Mouse (Mus musculus): ENCODE data around the gene Gm49366. TPM values are rescaled to one million over a fixed set of nuclear protein-coding genes. Genes with fewer than 3 reads are reported as not detected.
"Not testable (repeated sequence)": the region's sequence is repeated elsewhere in the genome, so short reads cannot be mapped to it uniquely, and the experiment has no call there.

Gene Gm49366
- polyA plus RNA-seq, 1 experiment from 2014 or later: not detected

- WGBS: 75% methylated on average over 5 of the region's 5 CpGs
- H3K4me1 ChIP-seq (ENCODE audit: control insufficient read depth, insufficient read depth, low read length): no peaks in the 10 kb centered on the region
- no peak overlapping the region for H3K4me3 ChIP-seq (ENCODE audit: low read length)
- H3K27me3 ChIP-seq (ENCODE audit: control insufficient read depth, insufficient read depth, low read length): no peaks in the 10 kb centered on the region
- no peak overlapping the region for H3K9ac ChIP-seq (ENCODE audit: low read depth, low read length)
- no peak for ATAC-seq (ENCODE audit: low FRiP score, low TSS enrichment)
- H3K36me3 ChIP-seq (ENCODE audit: control insufficient read depth, insufficient read depth, low read length): no peaks in the 10 kb centered on the region
- no peaks in the 10 kb centered on the region for H3K9me3 ChIP-seq (ENCODE audit: control insufficient read depth, low read length)
- H3K27ac ChIP-seq (ENCODE audit: low read depth, low read length): no peak overlapping the region
- no peak overlapping the region for H3K4me2 ChIP-seq (replicated peaks; ENCODE audit: low read depth, low read length)
These were observed 24.5 kb downstream of the Gm49366 start for GRCm38 (mm10) chr12:84063228-84063627.

GRCm38 (mm10) chr12:84063833-84064232 is 25.1 kb downstream of the Gm49366 start:
- H3K9me3 ChIP-seq (ENCODE audit: control insufficient read depth, low read length): no peaks in the 10 kb centered on the region
- peaks cover 3% of the 10 kb centered on the region; the same call in 1 of the 2 replicates for H3K27me3 ChIP-seq (ENCODE audit: control insufficient read depth, insufficient read depth, low read length)
- ATAC-seq (ENCODE audit: low FRiP score, low TSS enrichment): no peak
- H3K27ac ChIP-seq (ENCODE audit: low read depth, low read length): no peak overlapping the region
- 88% methylated on average over 2 of the region's 2 CpGs for WGBS
- no peak overlapping the region for H3K4me2 ChIP-seq (replicated peaks; ENCODE audit: low read depth, low read length)
- no peaks in the 10 kb centered on the region for H3K4me1 ChIP-seq (ENCODE audit: control insufficient read depth, insufficient read depth, low read length)
- H3K4me3 ChIP-seq (ENCODE audit: low read length): no peak overlapping the region
- no peaks in the 10 kb centered on the region for H3K36me3 ChIP-seq (ENCODE audit: control insufficient read depth, insufficient read depth, low read length)
- H3K9ac ChIP-seq (ENCODE audit: low read depth, low read length): no peak overlapping the region

GRCm38 (mm10) chr12:84064621-84065020 is 25.9 kb downstream of the Gm49366 start:
- Histone ChIP-seq H3K9me3 (ENCODE audit: control insufficient read depth, low read length) (no peaks in the 10 kb centered on the region), H3K4me1 (ENCODE audit: control insufficient read depth, insufficient read depth, low read length) (no peaks in the 10 kb centered on the region), H3K36me3 (ENCODE audit: control insufficient read depth, insufficient read depth, low read length) (no peaks in the 10 kb centered on the region), H3K4me2 (replicated peaks; ENCODE audit: low read depth, low read length) (no peak overlapping the region), H3K27ac (ENCODE audit: low read depth, low read length) (no peak overlapping the region), H3K9ac (ENCODE audit: low read depth, low read length) (no peak overlapping the region), H3K4me3 (ENCODE audit: low read length) (no peak overlapping the region), H3K27me3 (ENCODE audit: control insufficient read depth, insufficient read depth, low read length) (peaks cover 9% of the 10 kb centered on the region; the same call in 1 of the 2 replicates)
- 78% methylated on average over 8 of the region's 8 CpGs for WGBS
- no peak for ATAC-seq (ENCODE audit: low FRiP score, low TSS enrichment)

GRCm38 (mm10) chr12:84067752-84068151 is 29.0 kb downstream of the Gm49366 start:
- H3K36me3 ChIP-seq (ENCODE audit: control insufficient read depth, insufficient read depth, low read length): no peaks in the 10 kb centered on the region
- H3K27ac ChIP-seq (ENCODE audit: low read depth, low read length): no peak overlapping the region
- no peak for ATAC-seq (ENCODE audit: low FRiP score, low TSS enrichment)
- no peak overlapping the region for H3K9ac ChIP-seq (ENCODE audit: low read depth, low read length)
- H3K4me2 ChIP-seq (replicated peaks; ENCODE audit: low read depth, low read length): no peak overlapping the region
- no peaks in the 10 kb centered on the region for H3K9me3 ChIP-seq (ENCODE audit: control insufficient read depth, low read length)
- H3K4me3 ChIP-seq (ENCODE audit: low read length): no peak overlapping the region
- WGBS: 85% methylated on average over 4 of the region's 4 CpGs
- peaks cover 9% of the 10 kb centered on the region; the same call in 1 of the 2 replicates for H3K27me3 ChIP-seq (ENCODE audit: control insufficient read depth, insufficient read depth, low read length)
- H3K4me1 ChIP-seq (ENCODE audit: control insufficient read depth, insufficient read depth, low read length): no peaks in the 10 kb centered on the region

- no peak overlapping the region for H3K4me2 ChIP-seq (replicated peaks; ENCODE audit: low read depth, low read length)
- H3K9ac ChIP-seq (ENCODE audit: low read depth, low read length): no peak overlapping the region
- peaks cover 9% of the 10 kb centered on the region; the same call in 1 of the 2 replicates for H3K27me3 ChIP-seq (ENCODE audit: control insufficient read depth, insufficient read depth, low read length)
- no peaks in the 10 kb centered on the region for H3K9me3 ChIP-seq (ENCODE audit: control insufficient read depth, low read length)
- no peaks in the 10 kb centered on the region for H3K4me1 ChIP-seq (ENCODE audit: control insufficient read depth, insufficient read depth, low read length)
- ATAC-seq (ENCODE audit: low FRiP score, low TSS enrichment): no peak
- H3K4me3 ChIP-seq (ENCODE audit: low read length): no peak overlapping the region
- no peak overlapping the region for H3K27ac ChIP-seq (ENCODE audit: low read depth, low read length)
- 66% methylated on average over 8 of the region's 8 CpGs for WGBS
- no peaks in the 10 kb centered on the region for H3K36me3 ChIP-seq (ENCODE audit: control insufficient read depth, insufficient read depth, low read length)
These were observed 29.6 kb downstream of the Gm49366 start for GRCm38 (mm10) chr12:84068296-84068695.

- Histone ChIP-seq H3K27ac (ENCODE audit: low read depth, low read length) (no peak within 1 kb of the TSS), H3K36me3 (ENCODE audit: control insufficient read depth, insufficient read depth, low read length) (no peaks in the 10 kb centered on the region), H3K4me2 (replicated peaks; ENCODE audit: low read depth, low read length) (peak within 1 kb of the TSS; percentile 62), H3K27me3 (ENCODE audit: control insufficient read depth, insufficient read depth, low read length) (peaks cover 9% of the 10 kb centered on the region; the same call in 1 of the 2 replicates), H3K9me3 (ENCODE audit: control insufficient read depth, low read length) (no peaks in the 10 kb centered on the region), H3K4me1 (ENCODE audit: control insufficient read depth, insufficient read depth, low read length) (no peaks in the 10 kb centered on the region), H3K4me3 (ENCODE audit: low read length) (peak within 1 kb of the TSS; percentile 35), H3K9ac (ENCODE audit: low read depth, low read length) (peak within 1 kb of the TSS; percentile 51; the same call in 1 of the 2 replicates)
- ATAC-seq (ENCODE audit: low FRiP score, low TSS enrichment): no peak
- 32% methylated on average over 9 of the region's 9 CpGs for WGBS
These were observed 30.3 kb downstream of the Gm49366 start, which contains the start of gene Acot5 for GRCm38 (mm10) chr12:84068986-84069385. Acot5 (plus strand) TSS chr12:84069325.

- H3K27ac ChIP-seq (ENCODE audit: low read depth, low read length); H3K9me3 ChIP-seq (ENCODE audit: control insufficient read depth, low read length); ATAC-seq (ENCODE audit: low FRiP score, low TSS enrichment); H3K27me3 ChIP-seq (ENCODE audit: control insufficient read depth, insufficient read depth, low read length); H3K36me3 ChIP-seq (ENCODE audit: control insufficient read depth, insufficient read depth, low read length); H3K4me1 ChIP-seq (ENCODE audit: control insufficient read depth, insufficient read depth, low read length): not testable (repeated sequence)
- 1% methylated on average over 28 of the region's 52 CpGs for WGBS
- Histone ChIP-seq H3K9ac (ENCODE audit: low read depth, low read length) (peak overlapping the region; percentile 51; the same call in 1 of the 2 replicates), H3K4me3 (ENCODE audit: low read length) (peak overlapping the region; percentile 35), H3K4me2 (replicated peaks; ENCODE audit: low read depth, low read length) (peak overlapping the region; percentile 62)
These were observed 30.8 kb downstream of the Gm49366 start for GRCm38 (mm10) chr12:84069582-84069981.

- no peaks in the 10 kb centered on the region for H3K36me3 ChIP-seq (ENCODE audit: control insufficient read depth, insufficient read depth, low read length)
- no peak overlapping the region for H3K9ac ChIP-seq (ENCODE audit: low read depth, low read length)
- H3K27me3 ChIP-seq (ENCODE audit: control insufficient read depth, insufficient read depth, low read length): peaks cover 9% of the 10 kb centered on the region; the same call in 1 of the 2 replicates
- ATAC-seq (ENCODE audit: low FRiP score, low TSS enrichment): no peak
- no peak overlapping the region for H3K4me3 ChIP-seq (ENCODE audit: low read length)
- H3K4me1 ChIP-seq (ENCODE audit: control insufficient read depth, insufficient read depth, low read length): no peaks in the 10 kb centered on the region
- 76% methylated on average over 2 of the region's 2 CpGs for WGBS
- no peak overlapping the region for H3K27ac ChIP-seq (ENCODE audit: low read depth, low read length)
- H3K9me3 ChIP-seq (ENCODE audit: control insufficient read depth, low read length): no peaks in the 10 kb centered on the region
- no peak overlapping the region for H3K4me2 ChIP-seq (replicated peaks; ENCODE audit: low read depth, low read length)
These were observed 33.0 kb downstream of the Gm49366 start for GRCm38 (mm10) chr12:84071696-84072095.

GRCm38 (mm10) chr12:84077371-84077990 is 38.7 kb downstream of the Gm49366 start:
- Histone ChIP-seq H3K27me3 (ENCODE audit: control insufficient read depth, insufficient read depth, low read length) (no peaks in the 10 kb centered on the region), H3K27ac (ENCODE audit: low read depth, low read length) (no peak overlapping the region), H3K4me2 (replicated peaks; ENCODE audit: low read depth, low read length) (no peak overlapping the region), H3K36me3 (ENCODE audit: control insufficient read depth, insufficient read depth, low read length) (no peaks in the 10 kb centered on the region), H3K4me1 (ENCODE audit: control insufficient read depth, insufficient read depth, low read length) (no peaks in the 10 kb centered on the region), H3K9ac (ENCODE audit: low read depth, low read length) (no peak overlapping the region), H3K4me3 (ENCODE audit: low read length) (no peak overlapping the region), H3K9me3 (ENCODE audit: control insufficient read depth, low read length) (no peaks in the 10 kb centered on the region)
- ATAC-seq (ENCODE audit: low FRiP score, low TSS enrichment): no peak
- WGBS: 87% methylated on average over 4 of the region's 4 CpGs

All from kidney, embryonic 14.5 days (tissue).